Mouse (Mus musculus) embryonic facial prominence, embryonic 13.5 days (tissue): ENCODE data around the gene Gm42791. TPM values are rescaled to one million over a fixed set of nuclear protein-coding genes. Genes with fewer than 3 reads are reported as not detected.

Source experiments
- ATAC-seq: fragments of 200-750 bp; cut with Nextera tagmentation; 2 replicates; pipeline ENCODE4 v1.8.0; 2017; ENCODE audit warnings: low read depth; ENCODE audit not compliant: insufficient number of reproducible peaks, insufficient read depth, low FRiP score, low TSS enrichment
- H3K27ac ChIP-seq: fragments of 300-500 bp; sonication (generic); 2 replicates; pipeline ENCODE4 v1.5.1; 2015; ENCODE audit warnings: moderate library complexity, mild to moderate bottlenecking, inconsistent platforms
- H3K27me3 ChIP-seq: fragments of 300-500 bp; sonication (generic); 2 replicates; pipeline ENCODE4 v1.6.1; 2015; ENCODE audit warnings: mild to moderate bottlenecking, inconsistent platforms
- H3K36me3 ChIP-seq: fragments of 300-500 bp; sonication (generic); 2 replicates; pipeline ENCODE4 v1.6.1; 2015; ENCODE audit warnings: mild to moderate bottlenecking, inconsistent platforms
- H3K4me1 ChIP-seq: fragments of 300-500 bp; sonication (generic); 2 replicates; pipeline ENCODE4 v1.6.1; 2015; ENCODE audit warnings: inconsistent platforms
- H3K4me2 ChIP-seq: fragments of 300-500 bp; sonication (generic); 2 replicates; pipeline ENCODE4 v1.6.1; 2015; ENCODE audit warnings: moderate library complexity, mild to moderate bottlenecking, inconsistent platforms
- H3K4me3 ChIP-seq: fragments of 300-500 bp; sonication (generic); 2 replicates; pipeline ENCODE4 v1.5.1; 2015; ENCODE audit warnings: mild to moderate bottlenecking, inconsistent platforms
- H3K9ac ChIP-seq: fragments of 300-500 bp; sonication (generic); 2 replicates; pipeline ENCODE4 v1.6.1; 2015; ENCODE audit warnings: mild to moderate bottlenecking, inconsistent platforms
- H3K9me3 ChIP-seq: fragments of 300-500 bp; sonication (generic); 2 replicates; pipeline ENCODE4 v1.6.1; 2016; ENCODE audit warnings: inconsistent platforms
- WGBS: fragments of 180-500 bp; shearing (Covaris S2); methylation state at CpG from one replicate; pipeline ENCODE4 v1.1.7; 2015; ENCODE audit warnings: mixed read lengths; 5-methylcytosine and 5-hydroxymethylcytosine counted together
- polyA plus RNA-seq: library from polyadenylated mRNA; unstranded; fragments of >200 nt; fragmentation: Nextera tagmentation; extraction: Ambion mirVana; gene quantifications from 2 replicates; pipeline ENCODE4 v1.2.1, GENCODE M21; 2015

The Gm42791 gene
- polyA plus RNA-seq, 1 experiment from 2014 or later: 1.6 TPM

DNA sequence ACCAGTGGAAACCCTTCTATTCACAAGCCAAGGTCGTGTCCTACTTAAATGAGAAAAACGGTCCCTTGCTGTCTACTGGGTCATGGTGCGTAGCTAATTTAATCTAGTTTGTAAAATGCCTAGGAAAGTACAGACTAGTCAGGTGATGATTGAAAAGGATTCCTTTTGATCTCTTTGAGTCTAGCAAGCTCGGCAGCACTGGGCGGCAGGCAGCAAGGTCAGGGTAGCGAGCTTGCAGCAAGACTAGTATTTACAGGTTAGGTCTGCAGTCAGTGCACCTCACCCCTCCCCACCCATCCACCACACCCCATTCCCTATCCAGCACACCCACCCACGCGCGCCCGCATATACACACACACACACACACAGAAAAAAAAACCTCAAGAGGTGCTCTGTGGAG lies 34.7 kb downstream of the Gm42791 start:
- H3K9me3 ChIP-seq: no peaks in the 10 kb centered on the region
- H3K4me2 ChIP-seq: peak overlapping the region; percentile 89
- ATAC-seq: no peak
- H3K27ac ChIP-seq: no peak overlapping the region
- H3K4me1 ChIP-seq: peaks cover 38% of the 10 kb centered on the region
- no peaks in the 10 kb centered on the region for H3K36me3 ChIP-seq
- no peak overlapping the region for H3K4me3 ChIP-seq
- no peaks in the 10 kb centered on the region; the same call in 1 of the 2 replicates for H3K27me3 ChIP-seq
- H3K9ac ChIP-seq: no peak overlapping the region
- 53% methylated on average over 10 of the region's 10 CpGs for WGBS

DNA sequence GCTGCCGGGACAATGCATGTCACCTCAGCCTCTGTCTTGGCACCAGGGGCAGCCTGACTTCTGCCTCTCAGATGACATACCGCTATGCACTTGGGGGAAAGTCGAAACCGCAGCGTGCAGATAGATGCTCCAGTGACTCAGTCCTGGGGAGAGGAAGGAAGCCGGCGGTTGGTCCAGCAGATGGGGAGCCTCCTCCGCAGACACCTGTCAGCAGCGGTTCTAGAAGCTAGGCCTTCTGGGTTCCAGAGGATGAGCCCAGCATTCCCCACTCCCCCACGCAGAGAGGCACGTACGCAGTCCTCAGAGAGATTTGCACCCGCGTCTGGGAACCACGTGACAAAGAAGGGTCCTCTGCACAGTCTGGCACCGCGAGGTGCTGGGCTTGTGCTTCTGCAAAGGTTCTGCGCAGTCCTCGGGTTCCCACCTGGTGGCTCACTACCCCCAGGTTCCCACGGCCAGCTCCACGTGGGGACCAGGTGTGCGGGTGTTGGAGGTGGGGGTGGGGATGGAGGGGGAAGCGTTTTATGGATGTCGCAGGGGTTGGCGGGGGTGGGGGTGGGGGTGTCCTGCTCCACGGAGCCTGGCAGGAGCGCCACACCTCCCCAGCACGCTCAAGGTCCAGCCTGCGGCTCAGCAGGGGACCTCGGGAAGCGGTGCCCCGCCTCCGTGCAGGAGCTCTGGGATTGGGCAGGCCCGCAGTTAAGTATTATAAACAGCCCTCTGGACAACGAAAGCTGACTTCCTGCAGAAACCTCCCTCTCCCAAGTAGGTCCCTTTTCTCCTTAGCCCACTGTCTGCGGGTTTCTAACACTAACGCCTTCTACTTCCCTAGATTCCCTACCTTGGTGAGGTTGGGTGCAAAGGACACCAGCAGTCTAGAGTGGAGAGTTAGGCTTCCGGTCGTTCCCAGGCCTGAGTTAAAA lies 35.6 kb downstream of the Gm42791 start:
- H3K4me2 ChIP-seq: peak overlapping the region; percentile 89
- H3K27me3 ChIP-seq: no peaks in the 10 kb centered on the region
- H3K9ac ChIP-seq: peak overlapping the region; percentile 61
- no peaks in the 10 kb centered on the region for H3K36me3 ChIP-seq
- H3K9me3 ChIP-seq: no peaks in the 10 kb centered on the region
- 2% methylated on average over 39 of the region's 39 CpGs for WGBS
- peak overlapping the region; percentile 41; the same call in 1 of the 2 replicates for H3K27ac ChIP-seq
- H3K4me1 ChIP-seq: peaks cover 37% of the 10 kb centered on the region
- ATAC-seq: no peak
- peak overlapping the region; percentile 42 for H3K4me3 ChIP-seq

DNA sequence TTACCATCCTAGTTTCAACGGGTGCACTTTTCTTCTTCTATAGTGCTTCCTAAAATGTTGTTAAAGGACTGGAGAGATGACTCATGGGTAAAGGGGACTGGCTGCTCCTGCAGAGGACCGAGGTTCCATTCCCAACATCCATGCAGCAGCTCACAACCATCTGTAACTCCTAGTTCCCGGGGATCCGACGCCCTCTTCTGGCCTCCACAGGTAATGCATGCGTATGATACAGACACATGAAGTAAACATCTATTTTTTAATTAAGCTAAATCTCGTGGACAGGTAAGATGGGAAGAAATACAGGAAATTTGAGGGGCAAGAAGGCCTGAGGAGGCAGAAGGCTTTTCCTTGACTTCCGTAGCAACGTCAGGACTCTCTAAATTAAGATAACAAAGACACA lies 36.6 kb downstream of the Gm42791 start:
- H3K27me3 ChIP-seq: no peaks in the 10 kb centered on the region
- no peak overlapping the region for H3K27ac ChIP-seq
- 41% methylated on average over 9 of the region's 9 CpGs for WGBS
- H3K4me1 ChIP-seq: peaks cover 35% of the 10 kb centered on the region
- H3K4me3 ChIP-seq: no peak overlapping the region
- H3K36me3 ChIP-seq: no peaks in the 10 kb centered on the region
- no peaks in the 10 kb centered on the region for H3K9me3 ChIP-seq
- no peak for ATAC-seq
- no peak overlapping the region for H3K4me2 ChIP-seq
- H3K9ac ChIP-seq: no peak overlapping the region

DNA sequence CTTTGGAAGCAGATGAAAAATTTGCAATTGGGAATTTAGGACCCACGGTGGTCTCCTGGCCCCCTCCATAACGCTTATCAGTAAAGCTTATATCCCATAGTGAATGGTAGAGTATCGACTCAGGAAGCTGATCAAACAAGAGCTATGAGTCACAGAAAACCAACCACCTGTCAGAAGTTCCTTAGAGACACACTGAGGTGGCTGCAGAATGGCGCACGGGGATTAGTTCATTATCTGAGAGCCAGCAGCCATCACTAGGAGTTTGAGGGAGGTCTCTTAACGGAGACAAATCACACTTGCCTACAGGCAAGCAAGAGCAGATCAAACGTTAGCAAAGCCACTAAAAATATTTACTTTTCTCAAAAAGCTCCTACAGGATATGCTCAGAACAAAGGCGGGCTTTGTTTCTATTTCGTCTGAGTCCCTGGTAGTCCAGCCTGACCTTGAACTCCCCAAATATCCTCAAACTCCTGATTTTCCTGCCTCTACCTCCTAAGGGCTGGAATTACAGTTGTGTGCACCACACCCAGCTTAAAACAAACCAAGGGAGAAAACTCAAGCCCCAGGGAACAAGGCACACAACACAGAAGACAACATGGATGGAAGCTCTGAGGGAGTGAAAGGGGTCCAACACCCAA lies 37.9 kb downstream of the Gm42791 start:
- ATAC-seq: no peak

DNA sequence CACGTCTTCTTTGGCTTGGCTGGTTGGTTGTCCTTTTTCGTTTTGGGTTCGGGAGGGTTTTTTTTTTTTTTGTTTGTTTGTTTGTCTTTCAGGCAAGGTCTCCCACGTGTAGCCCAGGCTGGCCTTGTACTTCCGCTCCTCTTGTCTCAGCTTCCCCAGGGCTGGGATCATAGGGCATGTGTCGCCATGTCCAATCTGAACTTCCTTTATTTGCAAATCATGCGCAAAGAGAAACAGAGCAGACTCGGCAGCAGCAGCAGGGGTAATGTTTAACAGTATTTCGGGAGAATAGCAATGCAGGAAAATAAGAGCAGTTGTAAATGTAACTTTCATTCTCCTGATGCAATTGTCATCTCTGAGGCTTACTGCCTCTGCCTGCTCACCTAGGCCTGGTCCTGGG lies 38.9 kb downstream of the Gm42791 start:
- no peak overlapping the region for H3K9ac ChIP-seq
- no peak overlapping the region for H3K27ac ChIP-seq
- H3K4me3 ChIP-seq: no peak overlapping the region
- H3K4me1 ChIP-seq: peaks cover 35% of the 10 kb centered on the region
- no peaks in the 10 kb centered on the region for H3K9me3 ChIP-seq
- no peak overlapping the region for H3K4me2 ChIP-seq
- 76% methylated on average over 9 of the region's 9 CpGs for WGBS
- H3K27me3 ChIP-seq: no peaks in the 10 kb centered on the region
- H3K36me3 ChIP-seq: no peaks in the 10 kb centered on the region
- ATAC-seq: no peak

More for the DNA sequence above, 37.9 kb downstream of the Gm42791 start:
- Histone ChIP-seq H3K9ac (no peak overlapping the region), H3K4me3 (no peak overlapping the region), H3K27ac (no peak overlapping the region), H3K9me3 (no peaks in the 10 kb centered on the region), H3K36me3 (no peaks in the 10 kb centered on the region), H3K4me1 (peaks cover 35% of the 10 kb centered on the region), H3K27me3 (no peaks in the 10 kb centered on the region), H3K4me2 (no peak overlapping the region)
- 47% methylated on average over 9 of the region's 9 CpGs for WGBS

DNA sequence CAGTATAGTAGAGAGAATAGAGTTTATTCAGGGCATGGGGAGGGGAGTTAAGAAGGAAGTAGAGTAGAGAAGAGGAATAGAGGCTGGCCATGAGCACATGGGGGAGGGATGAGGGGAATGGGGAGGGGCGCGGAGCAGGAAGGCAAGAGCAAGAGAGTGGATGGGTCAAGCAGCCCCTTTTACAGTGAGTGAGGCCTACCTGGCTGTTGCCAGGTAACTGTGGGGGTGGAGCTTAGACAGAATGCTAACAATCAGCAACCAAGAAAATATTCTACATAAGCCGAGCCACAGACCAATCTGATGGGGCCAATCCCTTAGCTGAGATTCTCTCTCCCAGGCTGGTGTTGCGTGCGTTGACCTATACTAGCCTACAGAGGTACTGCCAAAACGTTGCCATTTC lies 39.4 kb downstream of the Gm42791 start:
- Histone ChIP-seq H3K36me3 (no peaks in the 10 kb centered on the region), H3K9ac (no peak overlapping the region), H3K4me2 (no peak overlapping the region), H3K4me3 (no peak overlapping the region), H3K27me3 (no peaks in the 10 kb centered on the region), H3K27ac (no peak overlapping the region; the same call in 1 of the 2 replicates), H3K4me1 (peaks cover 39% of the 10 kb centered on the region), H3K9me3 (no peaks in the 10 kb centered on the region)
- 88% methylated on average over 6 of the region's 6 CpGs for WGBS
- no peak for ATAC-seq

DNA sequence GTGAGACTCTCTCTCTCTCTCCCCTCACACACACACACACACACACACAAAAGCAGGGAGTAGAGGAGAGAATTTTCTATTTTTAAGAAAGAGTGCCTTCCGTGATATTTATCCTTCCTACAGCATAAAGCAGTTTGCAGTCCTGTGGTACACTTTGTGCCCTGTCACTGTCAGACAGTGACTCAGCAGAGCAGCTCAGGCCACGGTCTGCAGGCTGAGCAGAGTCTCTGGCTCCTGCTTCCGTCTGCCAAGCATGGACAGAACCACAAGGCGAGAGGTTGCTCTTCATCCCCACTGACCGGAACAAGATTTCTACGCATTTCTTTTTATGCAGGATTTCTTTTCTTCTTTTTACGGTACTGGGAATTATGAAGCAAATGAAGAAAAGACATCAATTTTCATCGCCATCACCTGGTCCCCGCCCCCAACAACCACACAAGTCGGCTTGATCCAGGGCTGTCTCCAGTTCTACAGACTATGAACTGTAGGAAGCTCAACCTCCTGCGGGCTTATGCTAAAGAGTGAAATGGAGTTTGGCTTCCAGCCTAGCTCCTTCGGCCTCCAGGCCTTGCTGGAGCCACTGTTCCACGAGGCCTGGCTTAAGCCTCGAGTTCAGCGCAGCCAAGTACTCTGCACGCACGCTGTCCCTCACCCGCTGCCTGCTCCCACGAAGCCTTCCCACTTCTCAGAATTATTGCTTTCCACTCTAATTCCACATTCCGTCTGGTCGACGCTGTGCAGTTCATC lies 40.5 kb downstream of the Gm42791 start:
- ATAC-seq: no peak
- 72% methylated on average over 22 of the region's 22 CpGs for WGBS

DNA sequence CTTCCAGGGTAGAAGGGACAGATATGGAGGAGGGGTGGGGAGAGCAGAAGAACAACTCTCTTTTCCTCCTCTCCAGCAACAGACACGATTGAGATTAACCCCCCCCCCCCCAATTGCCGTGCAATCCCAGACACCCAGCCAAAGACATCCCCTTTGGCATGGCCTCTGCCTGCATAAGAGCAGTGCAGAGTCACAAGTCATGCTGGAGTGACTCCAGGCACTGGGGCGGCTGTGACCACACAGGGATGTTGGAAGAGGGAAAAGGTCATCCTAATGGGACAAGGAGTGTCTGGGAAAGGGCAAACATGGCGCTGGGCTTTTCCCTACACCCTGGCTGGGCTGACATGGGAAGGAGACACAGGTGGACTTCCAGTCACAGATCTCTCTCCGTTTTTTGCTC lies 41.8 kb downstream of the Gm42791 start:
- Histone ChIP-seq H3K36me3 (no peaks in the 10 kb centered on the region), H3K4me2 (no peak overlapping the region), H3K27me3 (no peaks in the 10 kb centered on the region), H3K4me3 (no peak overlapping the region), H3K9ac (no peak overlapping the region), H3K4me1 (peaks cover 35% of the 10 kb centered on the region), H3K9me3 (no peaks in the 10 kb centered on the region), H3K27ac (no peak overlapping the region)
- WGBS: 79% methylated on average over 5 of the region's 5 CpGs
- no peak for ATAC-seq

More for the DNA sequence above, 40.5 kb downstream of the Gm42791 start:
- 0 out of 2 replicates have a peak overlapping the region, but pooled peaks have one; percentile 27 for H3K9ac ChIP-seq
- H3K4me2 ChIP-seq: no peak overlapping the region
- no peak overlapping the region for H3K4me3 ChIP-seq
- H3K27me3 ChIP-seq: no peaks in the 10 kb centered on the region
- H3K4me1 ChIP-seq: peaks cover 40% of the 10 kb centered on the region
- H3K36me3 ChIP-seq: no peaks in the 10 kb centered on the region
- H3K9me3 ChIP-seq: no peaks in the 10 kb centered on the region
- H3K27ac ChIP-seq: no peak overlapping the region; the same call in 1 of the 2 replicates

DNA sequence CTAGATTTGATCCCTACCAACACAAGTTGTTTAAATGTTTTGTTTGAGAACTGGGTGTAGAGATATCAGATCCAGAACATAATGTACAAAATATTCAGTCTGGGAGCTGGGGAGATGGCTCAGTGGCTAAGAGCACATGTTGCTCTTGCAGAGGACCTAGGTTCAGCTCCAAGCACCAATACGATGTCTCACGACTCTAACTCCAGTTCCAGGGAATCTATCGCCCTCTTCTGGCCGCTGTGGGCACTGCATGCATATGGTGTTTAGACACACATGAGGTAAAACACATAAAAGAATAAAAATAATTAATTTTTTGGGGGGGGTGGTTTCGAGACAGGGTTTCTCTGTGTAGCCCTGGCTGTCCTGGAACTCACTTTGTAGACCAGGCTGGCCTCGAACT lies 42.5 kb downstream of the Gm42791 start:
- Histone ChIP-seq H3K4me2 (no peak overlapping the region), H3K27me3 (no peaks in the 10 kb centered on the region), H3K4me1 (peaks cover 34% of the 10 kb centered on the region), H3K9ac (no peak overlapping the region), H3K27ac (no peak overlapping the region), H3K36me3 (no peaks in the 10 kb centered on the region), H3K4me3 (no peak overlapping the region), H3K9me3 (no peaks in the 10 kb centered on the region)
- no peak for ATAC-seq
- 49% methylated on average over 6 of the region's 6 CpGs for WGBS

DNA sequence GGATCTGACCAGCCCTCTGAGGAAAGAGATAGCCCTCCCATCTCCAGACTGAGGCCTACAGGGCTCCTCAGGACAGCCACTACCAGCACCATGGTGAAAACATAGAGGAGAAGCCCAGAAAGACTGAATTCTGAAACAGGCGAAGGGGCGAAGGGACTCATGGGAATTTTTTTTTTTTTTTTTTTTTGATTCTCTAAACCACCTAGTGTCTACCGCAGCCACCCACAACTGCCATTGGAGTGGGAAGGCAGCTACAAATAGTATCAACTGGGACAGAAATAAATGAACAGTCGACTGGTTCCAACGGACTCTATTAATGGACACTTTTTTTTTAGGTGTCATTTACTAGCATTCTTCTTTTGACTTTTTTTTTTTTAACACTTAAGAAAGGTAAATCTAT lies 43.6 kb downstream of the Gm42791 start:
- no peaks in the 10 kb centered on the region for H3K9me3 ChIP-seq
- no peak overlapping the region for H3K9ac ChIP-seq
- H3K4me2 ChIP-seq: no peak overlapping the region
- no peak overlapping the region for H3K4me3 ChIP-seq
- ATAC-seq: no peak
- H3K27me3 ChIP-seq: no peaks in the 10 kb centered on the region
- 87% methylated on average over 5 of the region's 5 CpGs for WGBS
- no peak overlapping the region for H3K27ac ChIP-seq
- H3K36me3 ChIP-seq: no peaks in the 10 kb centered on the region
- peaks cover 29% of the 10 kb centered on the region for H3K4me1 ChIP-seq

DNA sequence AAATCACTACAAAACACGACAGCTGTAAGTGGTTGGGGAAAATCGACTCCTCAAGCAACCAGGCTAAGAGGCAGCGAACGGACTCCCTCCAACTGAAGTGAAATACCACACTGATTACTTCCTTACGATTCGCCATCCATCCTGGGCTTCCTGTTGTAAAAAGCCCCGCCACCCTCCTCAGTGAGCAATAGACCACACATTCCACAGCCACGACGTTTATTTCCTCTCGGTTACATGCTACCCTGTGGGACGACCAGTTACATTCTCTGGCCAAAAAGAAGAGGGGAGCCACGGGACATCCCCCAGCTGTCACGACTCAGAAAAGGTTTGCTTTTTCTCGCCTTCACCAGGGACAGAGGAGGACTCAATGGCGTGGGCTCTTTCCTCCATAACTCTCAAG lies 44.9 kb downstream of the Gm42791 start:
- ATAC-seq: 0 out of 2 replicates have a peak, but pooled peaks have one; percentile 6
- Histone ChIP-seq H3K4me2 (peak overlapping the region; percentile 35; the same call in 1 of the 2 replicates), H3K36me3 (no peaks in the 10 kb centered on the region), H3K4me3 (no peak overlapping the region), H3K27me3 (no peaks in the 10 kb centered on the region), H3K9me3 (no peaks in the 10 kb centered on the region), H3K9ac (0 out of 2 replicates have a peak overlapping the region, but pooled peaks have one; percentile 32), H3K27ac (peak overlapping the region; percentile 88), H3K4me1 (peaks cover 24% of the 10 kb centered on the region)
- WGBS: 15% methylated on average over 15 of the region's 15 CpGs
